Mouse (Mus musculus) cerebellum, adult (tissue): ENCODE results near the gene Cavin2.
A peak's percentile ranks its signal among the peaks of the same experiment; 100 is the strongest.

Source experiments
- ATAC-seq: cut with Nextera tagmentation; 2 replicates; pipeline ENCODE4 v1.9.2; 2017; ENCODE audit warnings: mild to moderate bottlenecking, moderate library complexity, mixed read lengths; ENCODE audit not compliant: insufficient number of reproducible peaks, low FRiP score, low TSS enrichment

Gene Cavin2

DNA sequence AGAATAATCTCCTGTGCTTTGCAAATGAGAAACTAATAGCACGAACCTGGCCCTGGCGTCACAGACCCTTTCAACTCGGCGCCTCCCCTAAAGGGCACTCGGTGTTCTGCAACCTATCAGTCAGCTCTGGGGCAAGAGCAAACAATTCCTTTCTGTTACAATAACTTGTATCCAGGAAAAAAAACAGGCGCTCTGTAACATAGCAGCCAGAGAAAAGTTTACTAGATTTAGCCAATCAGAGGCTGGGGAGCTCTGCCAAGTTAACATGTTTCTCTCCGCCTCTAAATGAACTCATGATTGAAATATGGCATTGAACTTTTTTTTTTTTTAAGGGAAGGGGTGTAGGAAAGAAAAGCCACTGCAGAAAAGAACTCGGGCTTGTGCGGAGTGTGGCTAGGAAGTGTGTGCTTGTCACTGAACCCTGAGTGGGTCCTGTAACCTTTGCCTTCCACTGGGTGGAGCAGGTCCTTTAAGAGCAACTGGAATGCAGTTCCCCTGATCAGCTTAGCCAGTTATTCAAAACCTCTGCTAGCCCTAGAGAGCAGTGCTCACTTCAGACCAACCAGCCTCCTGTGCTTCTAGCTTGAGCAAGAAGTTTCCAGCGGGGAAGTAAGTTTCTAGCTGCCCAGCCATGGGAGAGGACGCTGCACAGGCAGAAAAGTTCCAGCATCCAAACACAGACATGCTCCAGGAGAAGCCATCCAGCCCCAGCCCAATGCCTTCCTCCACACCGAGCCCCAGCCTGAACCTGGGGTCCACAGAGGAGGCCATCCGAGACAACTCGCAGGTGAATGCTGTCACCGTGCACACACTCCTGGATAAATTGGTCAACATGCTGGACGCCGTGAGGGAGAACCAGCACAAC is at the start of gene Cavin2:
Cavin2 (plus strand) TSS at position 372 of the 865 bp plus-strand sequence.
- no peak; the same call in 1 of the 2 replicates for ATAC-seq

- ATAC-seq = no peak
Measured at GRCm38 (mm10) chr1:51241311-51241986, 47.5 kb upstream of the Cavin2 start.

GRCm38 (mm10) chr1:51243294-51243693 is 45.6 kb upstream of the Cavin2 start:
- peak; percentile 98 for ATAC-seq

- no peak; the same call in 1 of the 2 replicates for ATAC-seq
Measured at GRCm38 (mm10) chr1:51243869-51244268, 45.1 kb upstream of the Cavin2 start.

DNA sequence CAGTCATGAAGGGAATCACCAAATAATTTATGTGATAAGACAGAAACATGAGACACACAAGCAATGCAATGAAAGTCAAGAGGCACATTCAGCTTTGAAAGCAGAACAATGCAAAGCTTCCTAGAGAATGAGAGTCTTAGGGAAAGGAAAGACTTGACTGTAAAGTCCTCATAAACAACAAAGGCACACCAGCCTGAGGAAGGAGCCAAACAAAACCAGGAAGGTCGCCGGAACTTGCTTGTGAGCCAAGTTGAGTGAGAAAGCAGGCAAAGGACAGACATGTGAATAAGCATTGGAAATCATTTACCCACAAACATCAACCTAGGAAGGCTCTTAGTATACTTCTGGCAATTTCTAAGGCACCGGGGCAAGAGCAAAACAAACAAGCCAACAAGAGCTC is 43.5 kb upstream of the Cavin2 start:
- ATAC-seq = no peak

DNA sequence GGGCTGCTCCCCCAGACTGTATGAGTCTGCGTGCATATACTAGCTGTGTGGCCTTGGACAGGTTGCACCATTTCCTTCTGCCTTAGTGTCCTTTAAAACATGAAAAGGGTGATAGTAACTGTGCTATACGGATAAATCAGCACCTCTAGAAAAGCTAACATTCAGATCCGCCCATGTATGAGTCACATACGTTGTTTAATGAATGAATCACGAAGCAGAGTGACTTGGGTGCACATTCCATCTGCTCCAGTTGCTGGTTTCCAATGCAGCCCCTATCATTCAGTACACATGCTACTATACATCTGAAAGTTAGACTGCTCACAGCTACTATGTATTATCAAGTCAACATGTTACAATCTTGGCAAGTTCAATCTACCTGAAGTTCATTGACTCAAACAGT is 38.6 kb upstream of the Cavin2 start:
- ATAC-seq = no peak

- no peak for ATAC-seq
Measured at GRCm38 (mm10) chr1:51265118-51265800, 23.7 kb upstream of the Cavin2 start.

DNA sequence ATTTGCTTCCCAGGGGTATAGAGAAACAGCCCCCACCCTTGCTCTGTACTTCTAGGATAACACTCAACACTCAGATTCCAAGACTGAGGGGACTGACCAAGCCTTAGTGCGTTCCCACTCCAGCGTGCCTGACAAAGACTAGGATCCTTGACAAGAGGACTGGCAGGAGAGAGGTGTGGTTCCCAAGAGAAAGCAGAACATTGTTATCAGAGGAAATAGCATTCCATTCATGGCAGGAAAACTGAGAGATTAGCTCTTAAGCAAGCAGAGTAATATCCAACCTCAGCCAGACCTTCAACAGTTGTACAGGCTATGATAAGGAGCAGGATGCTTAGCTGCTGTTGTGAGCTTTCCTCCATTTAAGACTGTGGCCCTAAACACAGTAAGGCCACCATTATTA is 23.0 kb upstream of the Cavin2 start:
- no peak for ATAC-seq

GRCm38 (mm10) chr1:51267125-51267524 is 21.8 kb upstream of the Cavin2 start:
- ATAC-seq = peak; percentile 37; the same call in 1 of the 2 replicates

DNA sequence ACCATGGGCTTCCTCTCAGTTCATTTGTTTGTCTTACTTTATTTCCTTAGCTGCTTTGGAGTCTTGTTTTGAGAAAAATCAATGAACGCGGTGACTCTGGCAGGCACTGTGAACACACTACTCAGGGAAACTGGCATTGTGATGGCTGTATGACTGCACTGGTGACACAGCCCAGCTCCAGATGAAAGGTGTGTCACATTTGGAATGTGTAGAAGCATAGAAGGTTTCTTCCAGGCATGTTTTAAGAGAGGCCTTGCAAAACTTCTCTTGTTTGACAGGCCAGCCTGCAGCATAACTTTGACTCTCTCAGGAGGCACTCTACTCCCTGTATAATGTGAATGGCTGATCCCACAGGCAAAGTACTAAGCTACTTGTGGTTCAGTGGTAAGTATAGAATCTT is 20.7 kb upstream of the Cavin2 start:
- no peak for ATAC-seq

DNA sequence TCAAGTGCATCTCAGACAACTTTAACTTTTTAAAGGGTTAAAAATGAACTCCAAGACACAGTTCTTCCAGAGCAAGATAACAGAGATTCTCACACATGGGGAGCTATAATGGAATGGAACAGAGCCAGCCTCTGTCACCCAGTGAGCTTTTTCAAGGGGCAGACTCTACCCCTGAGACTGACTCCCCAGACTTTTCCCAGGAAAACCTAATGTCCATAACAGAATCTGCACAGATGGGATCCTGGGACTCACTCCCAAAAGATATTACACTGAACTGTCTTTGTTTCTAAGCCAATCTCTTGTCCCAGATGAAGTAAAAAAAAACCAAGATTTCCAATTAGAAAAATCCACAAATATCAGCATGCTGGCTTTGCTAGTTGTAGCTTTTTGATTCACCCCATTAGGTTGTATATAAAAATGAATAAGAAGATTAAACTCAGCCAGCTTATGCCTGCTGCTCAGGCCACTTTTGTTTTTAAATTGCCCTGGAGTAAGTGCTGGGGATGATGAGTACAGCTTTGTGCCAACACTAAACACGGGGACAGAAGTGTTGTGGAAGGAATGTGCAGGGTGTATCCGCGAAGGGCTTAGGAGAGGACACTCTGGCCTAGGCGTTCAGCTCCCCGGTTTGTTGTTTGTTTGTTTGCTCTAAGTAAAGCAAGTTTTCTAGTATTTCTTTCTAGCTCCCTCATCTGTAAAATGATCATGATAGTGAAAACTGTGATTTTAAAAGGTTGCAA is 18.6 kb upstream of the Cavin2 start:
- peak; percentile 26; the same call in 1 of the 2 replicates for ATAC-seq

DNA sequence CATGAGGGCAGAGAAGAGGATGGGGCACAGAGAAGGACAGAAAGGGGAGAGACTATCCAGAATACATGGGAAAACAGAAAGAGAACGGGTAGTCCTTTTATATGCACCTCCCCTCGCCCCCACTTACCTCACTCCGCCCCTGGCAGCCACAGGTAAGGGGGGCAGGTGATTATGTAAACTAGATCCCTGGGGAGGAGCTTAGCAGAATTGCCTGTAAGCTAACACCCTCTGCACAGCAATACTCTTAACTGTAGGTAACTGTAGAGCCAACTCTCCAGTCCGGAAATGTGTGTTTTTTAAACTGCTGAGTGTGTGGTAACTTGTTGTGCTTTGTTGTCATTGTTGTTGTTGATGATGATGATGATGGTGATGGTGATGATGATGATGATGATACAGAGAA is 17.1 kb upstream of the Cavin2 start:
- no peak for ATAC-seq

GRCm38 (mm10) chr1:51272583-51273201 is 16.2 kb upstream of the Cavin2 start:
- no peak for ATAC-seq

- ATAC-seq = no peak
Measured at GRCm38 (mm10) chr1:51277879-51278567, 10.9 kb upstream of the Cavin2 start.

- no peak for ATAC-seq
Measured at GRCm38 (mm10) chr1:51288201-51288600, 725 bp upstream of the Cavin2 start.

- no peak for ATAC-seq
Measured at GRCm38 (mm10) chr1:51289620-51290445, 907 bp downstream of the Cavin2 start.

DNA sequence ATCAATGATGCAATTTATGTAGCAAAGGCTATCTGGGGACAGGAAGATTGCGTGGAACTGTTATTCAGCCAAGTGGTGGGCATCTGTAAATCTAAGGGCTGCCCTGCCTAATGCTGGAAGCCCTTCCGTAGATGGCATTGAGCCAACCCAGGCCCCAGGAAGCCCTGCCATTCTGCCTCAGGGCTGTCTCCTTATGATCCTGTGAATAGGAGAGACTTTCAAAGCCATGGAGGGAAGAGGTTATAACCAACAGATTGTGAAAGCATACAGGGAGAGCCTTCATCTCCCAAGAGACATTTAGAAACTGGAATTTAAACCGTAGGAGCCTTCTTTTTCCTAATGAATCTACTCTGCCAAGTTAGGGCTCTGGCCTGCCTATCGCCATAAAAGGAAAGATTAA is 1.7 kb downstream of the Cavin2 start:
- ATAC-seq = no peak

GRCm38 (mm10) chr1:51292348-51292747 is 3.4 kb downstream of the Cavin2 start:
- ATAC-seq = no peak
